Mouse (Mus musculus) liver, embryonic 14.5 days (tissue): ENCODE measurements around the gene Lyl1. TPM values are rescaled to one million over a fixed set of nuclear protein-coding genes. Genes with fewer than 3 reads are reported as not detected.

Experiments
- ATAC-seq: fragments of 200-750 bp; cut with Nextera tagmentation; 2 replicates; pipeline ENCODE4 v1.8.0; 2017; ENCODE audit warnings: moderate number of reproducible peaks, mild to moderate bottlenecking, moderate library complexity; ENCODE audit not compliant: insufficient read depth
- DNase-seq, 3 experiments: peaks; one replicate each; pipeline ENCODE4 v3.0.0-alpha.2; 2012 to 2013; ENCODE audit warnings: low read depth in 3 of 3, low spot score in 3 of 3
- H3K27ac ChIP-seq: fragments of 300-500 bp; sonication (generic); 2 replicates; pipeline ENCODE4 v1.5.1; 2014; ENCODE audit warnings: moderate library complexity, mild to moderate bottlenecking, control low read depth, inconsistent platforms
- H3K27me3 ChIP-seq: fragments of 300-500 bp; sonication (generic); 2 replicates; pipeline ENCODE4 v1.6.1; 2014; ENCODE audit warnings: mild to moderate bottlenecking, low read length, moderate library complexity; ENCODE audit not compliant: control insufficient read depth, insufficient read depth
- H3K36me3 ChIP-seq: fragments of 300-500 bp; sonication (generic); replicated peaks from 2 replicates; pipeline ENCODE4 v1.6.1; 2014; ENCODE audit warnings: low read depth; ENCODE audit not compliant: control insufficient read depth, insufficient read depth
- H3K4me1 ChIP-seq, 2 experiments: fragments of 200-500 bp in 1 of 2; fragments of 300-500 bp in 1 of 2; sonication (generic) in 1 of 2; replicated peaks; 2 replicates each; pipeline ENCODE4 v1.6.1; 2012 to 2014; ENCODE audit warnings: antibody characterized with exemption in 1 of 2, inconsistent platforms in 1 of 2, low read length in 1 of 2; ENCODE audit not compliant: control insufficient read depth in 2 of 2, insufficient read depth in 2 of 2
- H3K4me2 ChIP-seq: fragments of 300-500 bp; sonication (generic); 2 replicates; pipeline ENCODE4 v1.6.1; 2014; ENCODE audit warnings: low read depth, mild to moderate bottlenecking, control low read depth, moderate library complexity
- H3K4me3 ChIP-seq, 2 experiments: fragments of 200-500 bp in 1 of 2; fragments of 300-500 bp in 1 of 2; sonication (generic) in 1 of 2; 2 replicates each; pipeline ENCODE4 v1.5.1; 2012 to 2014; ENCODE audit warnings: low read depth in 2 of 2, low read length in 2 of 2, mild to moderate bottlenecking in 2 of 2, control low read depth in 1 of 2, inconsistent platforms in 1 of 2, moderate library complexity in 1 of 2; ENCODE audit not compliant: insufficient read depth in 1 of 2
- H3K9ac ChIP-seq: fragments of 300-500 bp; sonication (generic); replicated peaks from 2 replicates; pipeline ENCODE4 v1.6.1; 2014; ENCODE audit warnings: mild to moderate bottlenecking, control low read depth, moderate library complexity
- H3K9me3 ChIP-seq: fragments of 300-500 bp; sonication (generic); 2 replicates; pipeline ENCODE4 v1.6.1; 2016; ENCODE audit warnings: low read length, mixed read lengths; ENCODE audit not compliant: control insufficient read depth
- CTCF ChIP-seq: IDR thresholded peaks from 2 replicates; pipeline ENCODE4 v1.5.1; 2016; ENCODE audit warnings: antibody characterized with exemption, low read depth, control low read depth
- EP300 ChIP-seq: IDR thresholded peaks from 2 replicates; pipeline ENCODE4 v1.6.1; 2016; ENCODE audit warnings: antibody characterized with exemption, low read depth
- WGBS: fragments of 180-500 bp; shearing (Covaris S2); extraction: QIAGEN DNeasy Blood & Tissue Kit; methylation state at CpG from one replicate; pipeline ENCODE4 v1.1.7; 2014; ENCODE audit not compliant: insufficient replicate concordance; 5-methylcytosine and 5-hydroxymethylcytosine counted together
- polyA plus RNA-seq, 2 experiments: library from polyadenylated mRNA; depleted of rRNA in 1 of 2; stranded (reverse) in 1 of 2; unstranded in 1 of 2; fragments of >200 nt; fragmentation: Nextera tagmentation in 1 of 2; extraction: Ambion mirVana in 1 of 2; gene quantifications; 2 replicates each; pipeline versions ENCODE4 v1.2.1 to v1.2.3; 2012 to 2014

Lyl1 gene
- polyA plus RNA-seq, 2 experiments, result 45.4 to 55.6 TPM

DNA sequence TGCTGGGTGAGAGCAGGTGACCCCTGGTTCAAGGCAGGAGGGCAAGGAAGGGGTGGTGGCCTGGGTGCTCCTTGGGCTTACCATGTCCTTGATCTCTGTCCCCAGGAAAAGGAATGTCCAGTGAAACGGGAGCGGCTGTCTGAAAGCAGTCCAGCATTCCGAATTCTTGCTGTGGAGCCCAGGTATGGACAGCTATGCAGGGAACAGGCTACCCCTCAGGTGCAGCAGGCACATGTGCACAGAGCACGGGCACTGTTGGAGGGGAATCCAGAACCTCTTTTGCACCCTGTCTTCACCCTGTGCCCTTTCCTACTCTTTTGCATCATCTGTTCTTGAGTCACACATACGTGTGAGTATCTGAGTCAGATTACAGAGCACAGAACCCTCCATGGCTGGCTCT is 3.0 kb upstream of the Lyl1 start:
- ATAC-seq (no peak), DNase-seq (no peak)
- no peaks in the 10 kb centered on the region for H3K9me3 ChIP-seq
- 78% methylated on average over 5 of the region's 5 CpGs for WGBS
- H3K4me3 ChIP-seq, result no peak overlapping the region
- H3K27ac ChIP-seq, result no peak overlapping the region
- peaks cover 17 to 18% of the 10 kb centered on the region in 2 experiments for H3K4me1 ChIP-seq
- no peak overlapping the region for H3K4me2 ChIP-seq
- no peaks in the 10 kb centered on the region for H3K27me3 ChIP-seq
- H3K36me3 ChIP-seq, result peaks cover 22% of the 10 kb centered on the region
- TF ChIP-seq CTCF, result no peak
- no peak overlapping the region for H3K9ac ChIP-seq

DNA sequence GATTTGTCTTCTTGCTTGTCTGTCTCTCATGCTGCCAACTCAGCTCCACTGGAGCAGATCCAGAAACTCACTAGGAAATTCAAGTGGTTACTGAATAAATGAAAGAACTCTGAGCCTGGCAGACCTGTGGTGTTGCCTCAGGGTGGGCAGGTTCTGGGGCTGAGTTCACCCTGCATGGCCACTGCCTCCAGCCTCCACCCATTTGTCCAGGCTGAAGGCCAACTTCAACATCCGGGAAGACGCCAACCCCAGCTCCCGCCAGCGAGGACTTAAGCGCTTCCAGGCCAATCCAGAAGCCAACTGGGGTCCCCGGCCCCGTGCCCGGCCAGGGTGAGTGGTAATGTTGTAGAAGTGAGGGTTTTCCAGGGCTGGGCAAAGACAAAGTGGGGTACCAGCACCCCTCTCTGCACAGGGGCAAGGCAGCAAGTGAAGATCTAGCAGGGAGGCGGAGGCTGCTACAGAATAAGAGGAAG is 2.3 kb upstream of the Lyl1 start:
- TF ChIP-seq CTCF, result no peak
- TF ChIP-seq EP300, result no peak
- Histone ChIP-seq H3K9ac (no peak overlapping the region), H3K4me1 (peaks cover 17 to 18% of the 10 kb centered on the region in 2 experiments), H3K36me3 (peaks cover 27% of the 10 kb centered on the region), H3K4me2 (no peak overlapping the region), H3K27me3 (no peaks in the 10 kb centered on the region), H3K9me3 (no peaks in the 10 kb centered on the region), H3K4me3 (no peak overlapping the region), H3K27ac (peak overlapping the region; percentile 98)
- WGBS, result 86% methylated on average over 9 of the region's 9 CpGs
- ATAC-seq (no peak), DNase-seq (no peak)

DNA sequence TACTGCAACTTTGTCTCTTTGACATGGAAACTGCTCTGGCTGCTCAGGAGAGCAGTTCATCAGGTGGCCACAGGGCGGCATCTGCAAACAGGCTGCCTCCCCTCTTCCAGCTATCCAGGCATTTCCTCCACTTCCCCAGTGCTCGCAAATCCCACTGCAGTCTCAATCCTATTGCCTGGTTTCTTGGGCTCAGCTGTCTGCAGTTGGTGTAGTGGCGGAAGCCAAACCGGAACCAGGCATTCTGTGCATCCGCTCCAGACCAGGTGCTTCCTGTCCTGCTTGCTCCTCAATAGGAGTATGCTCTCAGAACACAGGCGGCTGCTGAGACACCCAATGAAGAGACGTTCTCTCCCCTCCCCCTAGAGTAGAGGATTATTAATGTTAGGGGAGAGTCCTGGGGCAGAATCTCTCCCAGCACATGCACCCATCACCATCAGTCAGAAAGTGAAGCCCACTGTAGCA is 1.4 kb upstream of the Lyl1 start:
- TF ChIP-seq EP300 (no peak), CTCF (peak; percentile 95)
- H3K27me3 ChIP-seq, result no peaks in the 10 kb centered on the region
- no peak overlapping the region; a peak in 1 of 4 replicates for H3K4me3 ChIP-seq
- peak overlapping the region; percentile 98 for H3K27ac ChIP-seq
- no peaks in the 10 kb centered on the region for H3K9me3 ChIP-seq
- H3K4me1 ChIP-seq, result peaks cover 22 to 25% of the 10 kb centered on the region in 2 experiments
- H3K36me3 ChIP-seq, result peaks cover 31% of the 10 kb centered on the region
- 25% methylated on average over 7 of the region's 7 CpGs for WGBS
- H3K4me2 ChIP-seq, result peak overlapping the region; percentile 90
- ATAC-seq (no peak), DNase-seq (no peak)
- peak overlapping the region; percentile 100 for H3K9ac ChIP-seq

GRCm38 (mm10) chr8:84700526-84700925 is 731 bp upstream of the Lyl1 start:
- Histone ChIP-seq H3K4me2 (peak overlapping the region; percentile 90), H3K36me3 (peaks cover 28% of the 10 kb centered on the region)
- 25% methylated on average over 5 of the region's 5 CpGs for WGBS

GRCm38 (mm10) chr8:84702561-84702960 is 1.3 kb downstream of the Lyl1 start:
- TF ChIP-seq CTCF, result no peak
- no peak for TF ChIP-seq EP300
- H3K4me1 ChIP-seq, result peaks cover 34 to 45% of the 10 kb centered on the region in 2 experiments
- peaks cover 28% of the 10 kb centered on the region for H3K36me3 ChIP-seq
- peaks cover 10% of the 10 kb centered on the region for H3K27me3 ChIP-seq
- H3K4me2 ChIP-seq, result peak overlapping the region; percentile 90
- no peaks in the 10 kb centered on the region for H3K9me3 ChIP-seq
- no peak for ATAC-seq
- peak overlapping the region; percentile 88 to 98 for H3K4me3 ChIP-seq
- H3K27ac ChIP-seq, result peak overlapping the region; percentile 98
- no peak for DNase-seq
- peak overlapping the region; percentile 100 for H3K9ac ChIP-seq
- WGBS, result 10% methylated on average over 9 of the region's 9 CpGs

More at GRCm38 (mm10) chr8:84700526-84700925, 731 bp upstream of the Lyl1 start:
- H3K4me3 ChIP-seq, result no peak overlapping the region; a peak in 1 of 4 replicates
- no peak for ATAC-seq
- DNase-seq, result no peak
- no peaks in the 10 kb centered on the region for H3K9me3 ChIP-seq
- H3K27ac ChIP-seq, result peak overlapping the region; percentile 98
- TF ChIP-seq CTCF (no peak), EP300 (no peak)
- no peaks in the 10 kb centered on the region for H3K27me3 ChIP-seq
- H3K4me1 ChIP-seq, result peaks cover 24 to 29% of the 10 kb centered on the region in 2 experiments
- peak overlapping the region; percentile 100 for H3K9ac ChIP-seq
